Mouse (Mus musculus): ENCODE data around the gene Utp14a. TPM values are rescaled to one million over a fixed set of nuclear protein-coding genes. Genes with fewer than 3 reads are reported as not detected.
"Not testable (repeated sequence)": the region's sequence is repeated elsewhere in the genome, so short reads cannot be mapped to it uniquely, and the experiment has no call there.

The Utp14a gene
- total RNA-seq (2021) = 10 to 100 TPM; 18.4 to 22.4 TPM
- long read RNA-seq, transcript Utp14a-201 (15 exons, 2,507 nt) = major isoform, 7 of 9 reads
- long read RNA-seq, partial matches to known transcripts = 0 of 9 reads
- long read RNA-seq, other reads (novel, unspliced or antisense) = 2 of 9 reads

DNA sequence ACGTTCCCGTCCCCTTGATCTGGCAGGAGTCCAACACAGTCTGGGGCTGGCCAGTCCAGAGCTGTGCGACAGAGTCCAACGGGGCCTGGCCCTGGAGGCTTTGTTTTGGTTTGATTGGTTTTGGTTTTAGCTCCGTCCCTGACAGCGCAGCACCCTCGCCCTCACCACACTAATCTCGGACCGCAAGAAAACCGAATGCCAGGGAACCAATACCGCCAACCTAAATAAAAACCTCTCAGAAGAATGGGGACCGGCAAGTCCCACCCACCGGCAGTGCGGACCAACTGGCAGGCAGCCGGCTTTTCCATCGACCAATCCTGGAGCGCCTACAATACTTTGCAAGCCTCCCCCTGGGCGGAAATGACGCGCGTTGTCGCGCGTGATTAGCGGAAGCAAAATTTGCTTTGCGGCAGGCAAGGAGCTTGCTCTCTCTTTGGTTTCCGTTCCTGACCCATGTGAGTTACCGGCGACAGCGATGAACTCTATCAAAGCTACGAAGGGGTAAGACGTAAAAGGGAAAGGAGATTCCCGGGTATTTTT, at the start of gene Utp14a:
Gene Utp14a (plus strand): TSS at position 395 of the 540 bp plus-strand sequence.
- DNase-seq (ENCODE audit: low spot score in 2 of 2) = peak; percentile 90 to 93

DNA sequence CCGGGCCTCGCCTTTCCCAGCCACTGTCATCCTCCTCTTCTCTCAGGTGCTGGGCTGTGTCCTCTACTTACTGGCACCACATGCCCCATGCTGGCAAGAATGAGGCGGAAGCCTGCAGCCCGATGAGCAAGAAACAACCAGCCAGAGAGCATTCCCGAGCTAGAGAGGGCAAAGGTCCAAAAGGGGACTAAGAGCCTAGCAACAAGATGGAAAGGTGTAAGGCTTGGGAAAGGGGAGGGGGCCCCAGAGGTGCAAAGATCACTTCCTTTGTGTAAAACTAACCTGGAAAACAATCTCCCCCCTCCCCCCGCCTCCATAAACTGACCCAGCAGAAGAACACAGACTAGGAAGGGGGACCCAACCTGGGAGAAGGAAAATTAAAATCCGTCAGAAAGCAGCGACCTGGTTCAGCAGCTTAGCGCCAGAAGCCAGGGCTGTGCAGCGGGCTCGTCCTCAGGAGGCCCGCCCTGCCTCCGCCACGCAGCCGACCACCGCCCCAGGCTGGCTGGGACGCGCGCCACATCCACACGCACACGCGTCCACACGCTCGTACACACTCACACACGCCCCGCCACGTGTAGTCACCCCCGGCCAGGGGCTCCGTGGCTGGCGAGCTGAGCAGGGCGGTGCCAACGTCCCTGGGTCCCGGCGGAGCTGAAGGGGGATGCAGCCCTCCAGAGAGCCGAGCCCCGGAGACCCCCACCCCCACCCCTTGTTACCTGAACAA, 48.7 kb upstream of the Utp14a start:
- DNase-seq (ENCODE audit: low spot score in 2 of 2) = peak; percentile 25 to 50

DNA sequence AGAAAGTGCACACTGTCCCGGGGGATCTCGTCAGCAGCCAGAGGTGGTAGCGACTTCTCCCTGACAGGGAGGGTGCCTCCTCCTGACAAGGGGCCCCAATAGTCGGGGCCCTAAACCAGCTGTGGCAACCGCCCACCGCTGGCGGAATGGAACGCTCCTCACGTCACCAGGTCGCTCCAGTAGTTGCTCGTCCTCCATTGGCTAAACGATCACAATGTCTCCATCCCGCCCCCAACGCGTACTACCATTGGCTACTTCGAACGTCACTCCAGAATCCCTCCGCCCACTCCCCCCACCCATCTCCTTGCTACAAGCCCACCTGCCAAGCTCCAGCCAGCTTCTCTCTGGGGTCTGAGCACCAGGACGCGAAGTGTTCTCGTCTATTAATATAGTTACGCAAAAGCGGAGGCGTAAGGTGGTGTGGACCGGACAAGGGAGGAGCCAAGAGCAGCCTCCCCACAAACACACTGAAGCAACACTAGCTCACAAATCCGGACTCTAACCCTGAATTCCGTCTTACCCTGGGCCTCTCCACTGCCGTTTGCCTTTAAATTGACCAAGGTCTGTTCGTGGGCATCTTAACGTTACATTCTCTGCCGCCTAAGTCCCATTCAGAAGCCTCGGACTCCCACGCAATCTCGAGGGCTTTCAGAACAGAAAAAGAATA, 48.0 kb upstream of the Utp14a start, which contains the start of gene Zdhhc9:
Gene Zdhhc9 (minus strand): TSS at position 360 of the 667 bp plus-strand sequence.
- peak; percentile 86 to 89 for DNase-seq (ENCODE audit: low spot score in 2 of 2)

DNA sequence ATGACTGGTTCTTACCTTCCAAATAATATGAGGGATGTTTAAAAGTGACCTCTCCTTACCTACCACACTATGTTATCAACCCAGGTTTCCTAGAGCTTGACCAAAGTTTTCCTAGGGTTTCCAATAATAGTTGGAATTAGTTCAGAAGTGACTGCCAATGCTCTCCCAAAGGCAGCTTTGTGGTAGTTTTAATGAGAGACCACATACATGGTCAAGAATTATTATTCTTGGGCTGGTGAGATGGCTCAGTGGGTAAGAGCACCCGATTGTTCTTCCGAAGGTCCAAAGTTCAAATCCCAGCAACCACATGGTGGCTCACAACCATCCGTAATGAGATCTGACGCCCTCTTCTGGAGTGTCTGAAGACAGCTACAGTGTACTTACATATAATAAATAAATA, 46.9 kb upstream of the Utp14a start:
- not testable (repeated sequence) for DNase-seq (ENCODE audit: low spot score in 2 of 2)

DNA sequence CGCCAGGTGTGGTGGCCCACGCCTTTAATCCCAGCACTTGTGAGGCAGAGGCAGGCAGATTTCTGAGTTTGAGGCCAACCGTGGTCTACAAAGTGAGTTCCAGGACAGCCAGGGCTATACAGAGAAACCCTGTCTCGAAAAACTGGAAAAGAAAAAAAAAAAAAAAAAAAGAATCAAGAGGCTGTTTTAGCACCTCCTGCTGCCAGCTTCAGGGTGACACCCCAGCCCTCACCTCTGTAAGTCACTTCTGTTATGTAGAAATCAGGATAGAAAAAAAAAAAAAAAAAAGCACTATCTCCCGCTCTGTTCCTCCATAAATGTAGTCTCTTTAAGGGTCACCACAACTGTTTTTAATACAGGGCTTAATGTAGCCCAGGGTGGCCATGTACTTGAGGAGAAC, 37.2 kb upstream of the Utp14a start:
- DNase-seq (ENCODE audit: low spot score in 2 of 2) = no peak

DNA sequence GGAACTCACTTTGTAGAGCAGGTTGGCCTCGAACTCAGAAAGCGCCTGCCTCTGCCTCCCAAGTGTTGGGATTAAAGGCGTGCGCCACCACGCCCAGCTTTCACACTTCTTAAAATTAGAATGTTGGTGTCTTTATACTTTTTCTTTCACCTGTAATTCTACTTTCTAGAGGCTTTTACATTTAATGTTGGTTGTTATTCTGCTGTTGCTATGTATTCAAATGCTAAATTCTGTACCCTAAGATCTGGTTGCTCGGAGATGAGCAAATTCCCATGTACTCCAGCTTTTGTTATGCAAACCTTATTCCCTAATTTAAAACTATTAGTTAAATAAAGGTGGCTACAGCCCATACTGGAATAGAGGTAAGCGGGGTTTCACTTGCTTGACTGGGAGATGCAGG, 34.0 kb upstream of the Utp14a start:
- DNase-seq (ENCODE audit: low spot score in 2 of 2) = no peak

DNA sequence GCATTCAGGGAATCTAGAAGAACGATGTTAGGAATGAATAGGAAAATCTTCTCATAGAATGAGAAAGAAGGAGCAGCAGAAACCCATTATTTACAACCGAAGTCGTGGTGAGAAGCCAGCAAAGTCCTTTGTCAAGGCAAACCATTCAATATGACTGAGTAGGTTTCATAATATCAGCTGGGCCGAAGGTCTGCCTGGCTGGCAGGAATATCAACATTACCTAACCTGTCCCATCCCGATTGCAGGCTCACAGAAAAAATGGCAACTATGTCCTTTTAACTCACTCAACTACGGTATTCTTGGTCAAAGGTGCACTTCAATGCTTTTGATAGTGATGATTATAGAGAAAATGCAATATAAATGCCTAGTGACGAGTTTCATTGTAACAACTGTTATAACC, 30.4 kb upstream of the Utp14a start:
- DNase-seq (ENCODE audit: low spot score in 2 of 2) = no peak

DNA sequence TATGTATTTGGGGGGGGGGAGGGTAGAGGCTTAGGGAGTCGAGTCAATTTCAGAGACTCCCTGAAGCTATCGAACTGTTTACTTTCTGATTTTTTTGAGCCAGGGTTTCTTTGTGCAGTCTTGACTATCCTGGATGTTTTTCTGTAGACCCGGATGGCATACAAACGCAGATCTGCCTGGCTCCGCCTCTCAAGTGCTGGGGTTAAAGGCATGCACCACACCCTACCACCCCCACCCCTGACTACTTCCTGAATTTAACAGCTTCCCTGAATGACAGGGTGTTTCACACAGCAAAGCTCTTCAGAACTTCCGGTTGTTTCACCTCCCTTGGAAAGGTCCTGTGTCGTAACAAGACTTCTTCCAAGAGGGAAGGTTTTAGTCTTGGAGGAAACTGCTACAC, 22.2 kb upstream of the Utp14a start:
- DNase-seq (ENCODE audit: low spot score in 2 of 2) = no peak

DNA sequence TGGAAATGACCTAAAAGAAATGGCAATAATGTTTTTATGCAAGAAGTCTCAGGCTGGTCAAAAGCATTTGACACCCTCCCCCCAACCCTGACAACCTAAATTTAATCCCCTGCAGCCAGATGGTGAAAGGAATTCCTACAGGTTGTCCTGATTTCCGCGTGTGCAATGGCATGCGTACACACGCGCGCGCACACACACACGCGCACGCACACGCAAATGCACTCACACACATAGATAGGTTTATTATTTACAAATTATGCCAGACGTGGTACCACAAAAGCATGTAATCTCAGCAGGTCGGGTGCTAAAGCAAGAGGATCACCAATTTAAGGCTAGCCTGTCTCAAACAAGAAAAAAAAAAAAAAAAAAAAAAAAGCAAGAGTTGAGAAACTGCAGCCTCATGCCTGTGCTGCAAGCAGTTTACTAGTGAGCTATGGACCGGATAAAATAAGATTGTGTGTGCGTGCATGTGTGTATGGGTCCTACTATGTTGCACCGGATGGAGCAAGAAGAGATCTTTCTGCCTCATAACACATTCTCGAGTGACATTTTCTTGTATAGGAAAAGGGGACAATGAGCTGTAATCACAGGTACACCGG, 733 bp upstream of the Utp14a start:
- DNase-seq (ENCODE audit: low spot score in 2 of 2) = peak; percentile 4 to 12

DNA sequence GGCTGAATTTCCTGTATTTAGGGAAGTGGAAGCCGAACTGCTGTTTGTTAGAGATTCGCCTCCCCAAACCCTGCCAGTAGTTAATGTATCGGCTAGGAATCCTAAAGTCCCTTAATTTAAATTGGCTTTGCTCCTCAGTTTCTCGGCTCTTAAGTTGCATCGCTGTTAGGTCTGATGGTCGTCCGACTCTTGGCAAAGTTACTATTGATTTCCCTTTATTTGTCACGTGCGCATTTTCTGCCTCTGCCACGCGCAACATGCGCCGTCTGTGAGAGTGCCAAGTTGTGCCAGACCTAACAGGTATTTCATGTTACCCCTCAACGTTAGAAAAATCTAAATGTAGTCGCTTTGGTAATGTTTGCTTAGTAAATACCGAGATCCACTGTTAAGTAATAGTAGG, 349 bp downstream of the Utp14a start:
- peak in 1 of 2 experiments; percentile 11 for DNase-seq (ENCODE audit: low spot score in 2 of 2)

DNA sequence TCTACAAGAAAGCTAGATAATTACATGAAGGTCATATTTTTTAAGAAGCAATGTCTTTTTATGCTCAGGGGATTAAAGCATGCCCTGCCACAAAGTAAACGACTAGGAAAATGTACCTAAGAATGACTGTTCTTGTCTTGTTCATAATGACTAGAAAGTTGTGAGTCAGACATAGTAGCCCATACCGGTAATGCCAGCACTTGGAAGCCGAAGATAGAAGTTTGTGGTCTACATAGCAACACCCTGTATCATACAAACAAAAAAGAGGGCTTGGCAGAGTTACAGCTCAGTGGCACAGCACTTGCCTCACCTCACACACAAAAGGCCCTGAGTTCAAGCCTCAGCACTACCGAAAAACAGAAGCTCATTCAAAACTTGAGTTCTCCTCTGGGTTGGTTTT, 15.0 kb downstream of the Utp14a start:
- DNase-seq (ENCODE audit: low spot score in 2 of 2) = no peak

DNA sequence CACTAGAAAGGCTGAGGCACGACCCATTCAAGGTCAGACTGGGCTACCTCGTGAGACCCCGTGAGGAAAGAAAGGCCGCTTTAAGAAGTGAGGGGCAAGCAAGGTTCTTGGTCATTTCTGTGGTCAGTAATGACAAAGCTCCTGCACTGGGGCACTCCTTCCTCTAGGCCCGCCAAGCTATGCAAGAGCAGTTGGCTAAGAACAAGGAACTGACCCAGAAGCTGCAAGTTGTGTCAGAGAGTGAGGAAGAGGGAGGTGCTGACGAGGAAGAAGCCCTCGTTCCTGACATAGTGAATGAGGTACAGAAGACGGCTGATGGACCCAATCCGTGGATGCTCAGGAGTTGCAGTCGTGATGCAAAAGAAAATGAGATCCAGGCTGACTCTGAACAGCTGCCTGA, 18.0 kb downstream of the Utp14a start:
- DNase-seq (ENCODE audit: low spot score in 2 of 2) = no peak

DNA sequence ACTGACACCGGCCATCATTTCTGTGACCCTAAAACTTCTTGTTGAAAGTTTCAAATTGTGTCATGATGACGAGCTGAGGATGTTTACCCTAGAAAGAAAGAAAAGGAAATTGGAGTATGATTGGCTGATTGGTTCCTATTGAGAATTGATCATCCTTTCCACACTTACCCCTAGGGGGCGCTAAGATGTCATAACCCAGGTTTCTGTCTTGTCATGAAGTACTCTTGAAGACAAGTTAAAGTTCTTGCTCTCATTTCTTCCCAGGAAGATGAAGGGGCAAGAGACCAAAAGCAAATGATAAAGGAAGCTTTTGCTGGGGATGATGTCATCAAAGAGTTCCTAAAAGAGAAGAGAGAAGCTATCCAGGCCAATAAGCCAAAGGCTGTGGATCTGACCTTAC, 21.4 kb downstream of the Utp14a start:
- DNase-seq (ENCODE audit: low spot score in 2 of 2) = peak in 1 of 2 experiments; percentile 53

DNA sequence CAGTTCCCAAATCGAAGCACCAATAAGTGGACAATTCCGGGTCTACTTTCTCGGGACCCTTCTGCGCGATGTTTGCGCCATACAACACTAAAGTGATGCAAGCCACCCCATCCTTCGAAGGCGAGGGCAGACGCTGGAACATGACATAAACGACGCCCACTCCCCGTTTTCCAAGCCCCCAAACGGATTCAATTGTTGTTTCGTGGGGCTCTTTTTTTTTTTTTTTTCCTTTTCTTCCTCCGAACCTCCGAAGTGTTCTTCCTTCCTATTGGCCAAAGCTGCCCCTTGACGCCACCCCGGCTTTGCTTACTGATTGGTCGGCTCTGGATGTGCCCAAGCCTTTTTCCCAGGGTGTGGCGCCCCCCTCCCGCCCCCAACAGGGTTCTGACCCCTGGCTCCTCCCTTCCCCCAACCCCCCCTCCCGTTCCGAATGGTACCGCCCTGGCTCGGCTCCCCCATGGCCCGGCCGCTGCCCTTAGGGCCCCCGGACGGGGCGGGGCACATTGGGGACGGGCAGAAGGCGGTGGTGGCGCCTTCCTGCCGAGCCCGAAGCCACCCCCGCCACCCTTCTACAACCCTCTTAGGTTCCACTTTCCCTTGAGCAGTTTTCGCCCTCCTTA, 27.8 kb downstream of the Utp14a start:
- DNase-seq (ENCODE audit: low spot score in 2 of 2) = peak in 1 of 2 experiments; percentile 46

DNA sequence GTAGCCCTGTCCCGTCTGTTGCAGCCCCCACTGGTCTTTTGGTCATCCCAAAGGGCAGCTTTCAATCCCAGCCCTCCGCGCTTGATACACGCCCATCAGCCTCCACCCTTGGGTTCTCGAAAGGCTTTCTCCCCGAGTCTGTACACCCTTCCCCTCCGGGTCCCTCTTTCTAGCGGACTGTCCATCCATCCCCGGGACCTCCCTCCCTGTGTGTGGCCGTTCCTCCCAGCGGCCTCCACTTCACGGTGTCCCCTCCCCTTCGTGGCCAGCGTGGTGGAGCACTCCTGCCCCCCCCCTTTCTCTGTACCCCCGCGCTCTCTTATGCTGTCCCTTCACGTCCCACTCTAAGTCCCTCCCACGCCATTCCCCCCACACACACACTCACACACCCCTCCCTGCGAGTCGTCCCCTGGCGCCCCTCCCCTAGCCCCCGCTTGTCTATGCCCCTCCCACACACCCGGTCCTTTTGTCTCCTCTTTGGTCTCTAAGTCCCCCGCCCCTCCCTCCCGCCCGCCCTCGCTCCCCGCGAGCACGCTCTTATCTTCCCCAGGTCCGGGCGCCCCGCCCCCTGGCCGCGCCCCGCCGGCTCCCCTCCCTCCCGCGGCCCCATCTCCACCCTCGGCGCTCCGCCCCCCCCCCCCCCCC, 28.5 kb downstream of the Utp14a start:
- peak in 1 of 2 experiments; percentile 69 for DNase-seq (ENCODE audit: low spot score in 2 of 2)

DNA sequence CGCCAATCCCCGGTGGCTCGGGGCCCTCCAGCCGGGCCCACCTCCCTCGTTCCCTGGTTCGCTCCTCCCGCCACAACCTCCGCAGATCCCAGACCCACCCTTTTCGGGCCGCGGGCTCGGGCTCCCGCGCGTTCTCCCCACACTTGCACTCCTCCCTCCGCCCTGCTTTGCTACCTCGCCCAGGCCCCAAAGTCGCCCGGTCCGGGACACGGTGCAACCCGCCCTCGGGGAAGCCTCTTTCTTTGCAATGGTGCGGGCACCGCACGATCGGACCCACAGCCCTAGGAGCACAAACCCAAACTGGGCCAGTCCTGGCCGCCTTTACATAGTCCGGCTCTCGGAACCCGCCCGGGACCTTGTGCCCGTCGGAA, 29.0 kb downstream of the Utp14a start:
- DNase-seq (ENCODE audit: low spot score in 2 of 2) = peak; percentile 20 to 48

DNA sequence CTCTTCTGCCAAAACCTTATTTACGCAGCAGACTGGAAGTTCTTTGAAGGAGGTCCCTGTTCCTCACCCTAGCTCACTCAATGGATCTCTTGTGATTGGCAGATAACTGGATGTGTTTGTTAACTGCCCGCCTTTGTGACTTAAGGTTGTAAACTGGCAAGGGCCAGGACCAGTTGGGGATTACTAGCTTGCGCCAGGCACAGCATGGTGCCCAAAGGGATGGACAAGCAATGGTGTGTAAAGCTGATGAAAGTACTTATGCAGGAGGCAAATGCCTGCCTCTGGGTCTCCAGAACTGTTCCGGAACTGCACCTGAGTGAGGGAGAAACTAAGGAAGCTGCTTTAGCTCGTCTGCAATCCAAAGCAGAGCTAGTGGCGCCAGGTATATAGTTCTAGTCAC, 29.8 kb downstream of the Utp14a start:
- no peak for DNase-seq (ENCODE audit: low spot score in 2 of 2)

DNA sequence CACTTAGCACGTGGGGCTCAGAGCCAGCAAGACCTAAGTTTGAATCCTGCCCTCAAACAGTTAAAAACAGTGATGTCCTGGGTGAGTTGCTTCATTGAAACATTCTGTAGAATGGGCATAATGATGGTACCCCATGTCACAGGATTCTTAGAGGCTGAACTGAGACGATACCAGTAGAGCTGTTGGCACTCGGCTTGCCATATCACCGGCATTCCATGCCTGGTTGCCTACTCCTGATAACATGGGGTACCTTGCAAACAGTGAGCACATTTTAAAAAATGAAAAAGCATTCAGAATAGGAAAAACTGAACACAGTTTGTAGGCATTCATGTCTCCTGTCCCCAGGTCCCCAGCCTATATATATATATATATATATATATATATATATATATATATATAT, 31.3 kb downstream of the Utp14a start:
- DNase-seq (ENCODE audit: low spot score in 2 of 2) = no peak

DNA sequence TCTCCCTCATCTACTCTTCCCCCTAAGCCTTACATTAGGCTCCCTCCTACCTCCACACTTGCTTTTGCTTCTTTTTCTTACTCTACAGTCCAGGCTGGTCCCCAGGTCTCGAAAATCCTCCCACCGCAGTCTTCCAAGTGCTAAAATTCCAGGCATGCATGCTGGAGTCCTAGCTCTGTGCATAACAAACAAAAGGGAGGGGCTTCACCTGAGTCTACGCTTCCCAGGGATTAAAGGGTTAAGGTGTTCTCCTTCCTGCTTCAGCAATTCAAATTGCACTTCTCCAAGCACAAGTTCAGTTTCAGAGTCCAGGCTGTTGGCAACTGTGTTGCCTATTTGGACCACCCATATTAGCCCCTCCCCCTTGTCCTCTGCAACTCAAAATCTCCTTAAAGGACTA, 34.8 kb downstream of the Utp14a start:
- DNase-seq (ENCODE audit: low spot score in 2 of 2) = no peak

DNA sequence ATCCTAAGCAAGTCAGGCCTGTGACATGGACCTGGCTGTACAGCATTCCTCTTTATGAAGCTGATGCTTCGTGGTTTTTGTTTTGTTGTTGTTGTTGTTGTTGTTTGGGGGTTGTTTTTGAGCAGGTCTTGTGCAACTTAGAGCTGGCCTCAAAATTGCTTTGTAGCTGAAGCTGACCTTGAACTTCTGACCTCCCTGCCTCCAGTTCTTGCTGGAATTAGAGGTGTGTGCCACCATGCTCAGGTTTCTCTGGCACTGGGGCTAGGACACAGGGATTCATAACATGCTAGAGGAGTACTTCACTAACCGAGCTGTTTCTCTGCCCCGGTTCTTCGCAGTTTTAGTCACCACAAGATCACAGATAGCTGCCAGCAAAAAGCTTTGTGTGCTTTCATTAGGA, 48.7 kb downstream of the Utp14a start:
- DNase-seq (ENCODE audit: low spot score in 2 of 2) = no peak

Data from layer of hippocampus, postnatal 10 days (tissue).